Comparison of ENCODE assay signal across 13 mouse cellular contexts in the genomic region with DNA sequence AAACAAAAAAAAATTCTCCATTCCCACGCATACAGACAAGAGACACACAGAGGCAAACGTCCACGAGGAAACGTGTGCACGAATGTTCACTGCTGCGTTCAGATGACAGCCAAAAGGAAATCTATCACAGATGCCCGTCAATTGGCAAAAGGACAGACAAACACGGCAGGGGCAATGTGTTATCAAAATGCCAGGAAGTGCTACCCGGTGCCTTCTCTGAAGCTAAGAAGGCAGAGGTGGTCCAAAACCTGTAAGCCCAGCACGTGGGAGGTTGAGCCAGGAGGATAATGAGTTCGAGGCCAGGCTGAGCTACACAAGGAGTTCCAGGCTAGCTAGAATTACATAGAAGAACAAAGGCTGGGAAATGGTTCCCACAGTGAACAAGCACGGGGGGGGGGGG. TPM values are rescaled to one million over a fixed set of nuclear protein-coding genes. Genes with fewer than 3 reads are reported as not detected.
A peak's percentile ranks its signal among the peaks of the same experiment; 100 is the strongest.
DNase-seq lines count a peak whose midpoint lies in the region; ATAC-seq and TF ChIP-seq lines count a peak whose summit lies in the region.
"Had no signal": no experiment of that assay in that cellular context is flagged by ENCODE, and none has a peak within 500 bp of the region (broad histone marks: within the 10 kb centered on the region; RNA-seq: fewer than 3 reads in every experiment).

No protein-coding gene starts in this region.

- H3K4me2 ChIP-seq in heart, embryonic 15.5 days: peak overlapping the region; percentile 55
- peak overlapping the region; percentile 52; the same call in 1 of the 2 replicates for H3K4me2 ChIP-seq in lung, embryonic 16.5 days (ENCODE audit: low read depth, low read length)
- H3K4me2 ChIP-seq in lung, postnatal 0 days (replicated peaks; ENCODE audit: low read depth, low read length): no peak overlapping the region
- H3K4me2 ChIP-seq: midbrain, embryonic 11.5 days had no signal

- H3K9ac ChIP-seq in heart, embryonic 15.5 days: no peak overlapping the region
- H3K9ac ChIP-seq in lung, embryonic 16.5 days (ENCODE audit: low read length): no peak overlapping the region
- no peak overlapping the region for H3K9ac ChIP-seq in lung, postnatal 0 days (replicated peaks; ENCODE audit: low read depth)

- no peak for TF ChIP-seq CTCF in lung, postnatal 0 days (IDR thresholded peaks at IDR 0.05)

- H3K4me1 ChIP-seq in heart, embryonic 15.5 days (replicated peaks): peaks cover 91% of the 10 kb centered on the region
- H3K4me1 ChIP-seq in lung, embryonic 16.5 days (replicated peaks; ENCODE audit: control insufficient read depth, insufficient read depth, low read length): peaks cover 13% of the 10 kb centered on the region
- no peaks in the 10 kb centered on the region for H3K4me1 ChIP-seq in lung, postnatal 0 days (ENCODE audit: insufficient read depth, low read depth, low read length)

- no peaks in the 10 kb centered on the region for H3K9me3 ChIP-seq in heart, embryonic 15.5 days (replicated peaks)
- no peaks in the 10 kb centered on the region for H3K9me3 ChIP-seq in lung, embryonic 16.5 days (ENCODE audit: control insufficient read depth, low read length)
- no peaks in the 10 kb centered on the region for H3K9me3 ChIP-seq in lung, postnatal 0 days (ENCODE audit: low read length)
- H3K9me3 ChIP-seq: embryonic facial prominence, embryonic 10.5 days had no signal

- H3K4me3 ChIP-seq in heart, embryonic 15.5 days: peak overlapping the region; percentile 27
- no peak overlapping the region for H3K4me3 ChIP-seq in lung, embryonic 16.5 days (ENCODE audit: low read length)
- H3K4me3 ChIP-seq in lung, postnatal 0 days (ENCODE audit: low read depth, low read length): no peak overlapping the region
- H3K4me3 ChIP-seq: embryonic facial prominence, embryonic 10.5 days; myocyte had no signal

- no peaks in the 10 kb centered on the region for H3K27me3 ChIP-seq in heart, embryonic 15.5 days
- H3K27me3 ChIP-seq in lung, embryonic 16.5 days (ENCODE audit: control insufficient read depth, insufficient read depth, low read depth, low read length): no peaks in the 10 kb centered on the region
- H3K27me3 ChIP-seq in lung, postnatal 0 days (replicated peaks; ENCODE audit: insufficient read depth, low read length): no peaks in the 10 kb centered on the region
- H3K27me3 ChIP-seq: CH12.LX had no signal

- DNase-seq in cerebellum, adult 11 months: peak; percentile 22
- DNase-seq in cerebellum, postnatal 36 days: no peak
- DNase-seq in heart, postnatal 4 days: no peak
- DNase-seq in lung, postnatal 0 days (ENCODE audit: low spot score): no peak
- DNase-seq in thymus, postnatal 4 days: no peak
- DNase-seq in layer of hippocampus, adult 8-10 months (ENCODE audit: low spot score in 2 of 2): no peak
- DNase-seq: lung, adult 2 months had no signal

- ATAC-seq in heart, embryonic 15.5 days (replicated peaks; ENCODE audit: insufficient number of reproducible peaks, insufficient read depth, low FRiP score, low read depth): no peak
- ATAC-seq in lung, embryonic 16.5 days (ENCODE audit: low read depth): no peak
- ATAC-seq in lung, postnatal 0 days: no peak

- TF ChIP-seq EP300 in lung, postnatal 0 days (IDR thresholded peaks at IDR 0.05): no peak

- no peaks in the 10 kb centered on the region for H3K36me3 ChIP-seq in heart, embryonic 15.5 days
- H3K36me3 ChIP-seq in lung, embryonic 16.5 days (ENCODE audit: control insufficient read depth, insufficient read depth, low read length): no peaks in the 10 kb centered on the region
- no peaks in the 10 kb centered on the region for H3K36me3 ChIP-seq in lung, postnatal 0 days (ENCODE audit: insufficient read depth, low read length)
- H3K36me3 ChIP-seq: embryonic facial prominence, embryonic 10.5 days had no signal

- 54% methylated on average over 12 of the region's 12 CpGs for WGBS in heart, embryonic 15.5 days
- WGBS in lung, embryonic 16.5 days: 61% methylated on average over 11 of the region's 12 CpGs
- WGBS in lung, postnatal 0 days: 63% methylated on average over 12 of the region's 12 CpGs

- peak overlapping the region; percentile 94 for H3K27ac ChIP-seq in heart, embryonic 15.5 days
- no peak overlapping the region for H3K27ac ChIP-seq in lung, embryonic 16.5 days (ENCODE audit: low read length)
- no peak overlapping the region for H3K27ac ChIP-seq in lung, postnatal 0 days (ENCODE audit: low read length)
- H3K27ac ChIP-seq: embryonic facial prominence, embryonic 10.5 days had no signal

RNA-seq across cellular contexts. Expression of gene Hk1, which starts 47.9 kb away (rescaled TPM):
- polyA plus RNA-seq in heart, embryonic 15.5 days (2015; fragmentation: Nextera tagmentation; extraction: Ambion mirVana): 186 and 190 TPM in 2 replicates
- 100 to 1,000 TPM; 235 to 242 TPM for total RNA-seq in heart, postnatal 4 days (2021)
- polyA plus RNA-seq in lung, embryonic 16.5 days (2015; fragmentation: Nextera tagmentation; extraction: Ambion mirVana): 39.3 and 46.0 TPM in 2 replicates
- polyA plus RNA-seq in lung, postnatal 0 days (2015; fragmentation: Nextera tagmentation; extraction: Ambion mirVana): 25.8 and 27.8 TPM in 2 replicates
- 100 to 1,000 TPM; 306 to 330 (median 314) TPM for total RNA-seq in layer of hippocampus, adult 8-10 months (2022)
